Mouse (Mus musculus): ENCODE data around the gene Polr2i.
"Not testable (repeated sequence)": the region's sequence is repeated elsewhere in the genome, so short reads cannot be mapped to it uniquely, and the experiment has no call there.

Polr2i gene

GRCm38 (mm10) chr7:30204380-30204779 lies 27.4 kb upstream of the Polr2i start:
- peak; percentile 63 for DNase-seq (ENCODE audit: low read depth, low spot score)

- peak; percentile 72 for DNase-seq (ENCODE audit: low read depth, low spot score)
These were observed 26.4 kb upstream of the Polr2i start for GRCm38 (mm10) chr7:30205383-30205782.

- not testable (repeated sequence) for DNase-seq (ENCODE audit: low read depth, low spot score)
These were observed 25.4 kb upstream of the Polr2i start for GRCm38 (mm10) chr7:30206364-30206763.

GRCm38 (mm10) chr7:30211025-30211424 lies 20.7 kb upstream of the Polr2i start:
- peak; percentile 81 for DNase-seq (ENCODE audit: low read depth, low spot score)

- DNase-seq (ENCODE audit: low read depth, low spot score): no peak
These were observed 17.9 kb upstream of the Polr2i start for GRCm38 (mm10) chr7:30213881-30214280.

- peak; percentile 73 for DNase-seq (ENCODE audit: low read depth, low spot score)
These were observed 15.9 kb upstream of the Polr2i start for GRCm38 (mm10) chr7:30215875-30216274.

- peak; percentile 94 for DNase-seq (ENCODE audit: low read depth, low spot score)
These were observed 15.0 kb upstream of the Polr2i start for GRCm38 (mm10) chr7:30216723-30217151.

- DNase-seq (ENCODE audit: low read depth, low spot score): no peak
These were observed 14.5 kb upstream of the Polr2i start for GRCm38 (mm10) chr7:30217277-30217676.

- DNase-seq (ENCODE audit: low read depth, low spot score): peak; percentile 89
These were observed 12.3 kb upstream of the Polr2i start for GRCm38 (mm10) chr7:30219293-30220007.

- DNase-seq (ENCODE audit: low read depth, low spot score): no peak
These were observed 11.8 kb upstream of the Polr2i start for GRCm38 (mm10) chr7:30220008-30220356.

- DNase-seq (ENCODE audit: low read depth, low spot score): no peak
These were observed 10.3 kb upstream of the Polr2i start for GRCm38 (mm10) chr7:30221433-30221832.

GRCm38 (mm10) chr7:30222205-30222604 lies 9.5 kb upstream of the Polr2i start:
- DNase-seq (ENCODE audit: low read depth, low spot score): no peak

- DNase-seq (ENCODE audit: low read depth, low spot score): peak; percentile 32
These were observed 7.5 kb upstream of the Polr2i start for GRCm38 (mm10) chr7:30224206-30224605.

GRCm38 (mm10) chr7:30231328-30231668 lies 450 bp upstream of the Polr2i start:
- DNase-seq (ENCODE audit: low read depth, low spot score): no peak

GRCm38 (mm10) chr7:30232631-30233148 lies 942 bp downstream of the Polr2i start:
- DNase-seq (ENCODE audit: low read depth, low spot score): peak; percentile 89

GRCm38 (mm10) chr7:30233387-30233786 lies 1.6 kb downstream of the Polr2i start:
- no peak for DNase-seq (ENCODE audit: low read depth, low spot score)

- no peak for DNase-seq (ENCODE audit: low read depth, low spot score)
These were observed 2.6 kb downstream of the Polr2i start for GRCm38 (mm10) chr7:30234276-30234858.

- DNase-seq (ENCODE audit: low read depth, low spot score): no peak
These were observed 3.3 kb downstream of the Polr2i start for GRCm38 (mm10) chr7:30235091-30235490.

- no peak for DNase-seq (ENCODE audit: low read depth, low spot score)
These were observed 3.9 kb downstream of the Polr2i start, which contains the start of gene Ovol3 for GRCm38 (mm10) chr7:30235625-30236024. Gene Ovol3, minus strand, starts transcription at chr7:30235725.

- DNase-seq (ENCODE audit: low read depth, low spot score): not testable (repeated sequence)
These were observed 5.6 kb downstream of the Polr2i start for GRCm38 (mm10) chr7:30237374-30237773.

- DNase-seq (ENCODE audit: low read depth, low spot score): peak; percentile 46
These were observed 20.5 kb downstream of the Polr2i start for GRCm38 (mm10) chr7:30251956-30252954.

- DNase-seq (ENCODE audit: low read depth, low spot score): peak; percentile 36
These were observed 33.3 kb downstream of the Polr2i start for GRCm38 (mm10) chr7:30265041-30265440.
